Mouse (Mus musculus) G1E (cell line): Measurements from ENCODE around the gene Krtap8-1. TPM values are rescaled to one million over a fixed set of nuclear protein-coding genes. Genes with fewer than 3 reads are reported as not detected.

Source experiments
- ATAC-seq: 2 replicates; pipeline ENCODE4 v1.8.0; 2016; ENCODE audit warnings: mild to moderate bottlenecking; ENCODE audit not compliant: insufficient number of reproducible peaks, poor library complexity, low FRiP score, severe bottlenecking; ENCODE audit errors: extremely low read depth
- DNase-seq: peaks from one replicate; pipeline ENCODE4 v3.0.0; 2012; ENCODE audit warnings: low spot score
- H3K27me3 ChIP-seq: 2 replicates; pipeline ENCODE4 v1.6.1; 2012; ENCODE audit warnings: mild to moderate bottlenecking, low read length, inconsistent platforms; ENCODE audit not compliant: insufficient read depth
- H3K36me3 ChIP-seq: replicated peaks from 2 replicates; pipeline ENCODE3; 2012; ENCODE audit warnings: mild to moderate bottlenecking, inconsistent platforms
- H3K4me1 ChIP-seq: 2 replicates; pipeline ENCODE4 v1.6.1; 2012; ENCODE audit warnings: low read depth, low read length, inconsistent platforms, mixed read lengths; ENCODE audit not compliant: insufficient read depth
- H3K4me3 ChIP-seq: 2 replicates; pipeline ENCODE4 v1.5.1; 2012; ENCODE audit warnings: low read depth, mild to moderate bottlenecking, inconsistent platforms, low read length, moderate library complexity, mixed read lengths
- H3K9me3 ChIP-seq: replicated peaks from 2 replicates; pipeline ENCODE4 v1.6.1; 2012; ENCODE audit warnings: inconsistent platforms
- CTCF ChIP-seq: IDR thresholded peaks from 2 replicates; pipeline ENCODE4 v1.5.1; 2012; ENCODE audit warnings: low read depth, low read length, inconsistent platforms, mixed read lengths
- GATA1 ChIP-seq: IDR thresholded peaks from 2 replicates; pipeline ENCODE4 v1.6.1; 2012; ENCODE audit warnings: borderline replicate concordance, low read length, inconsistent platforms, mixed read lengths
- GATA2 ChIP-seq: IDR thresholded peaks from 2 replicates; pipeline ENCODE4 v1.6.1; 2012; ENCODE audit warnings: low read depth, low read length, inconsistent platforms, borderline replicate concordance
- POLR2AphosphoS5 ChIP-seq: IDR thresholded peaks from 2 replicates; pipeline ENCODE4 v1.6.1; 2012; ENCODE audit warnings: low read depth, low read length, inconsistent platforms; ENCODE audit not compliant: insufficient replicate concordance
- TAL1 ChIP-seq: conservative IDR thresholded peaks from 2 replicates; pipeline ENCODE4 v1.6.1; 2012; ENCODE audit warnings: low read depth, low read length, inconsistent platforms, mixed read lengths
- polyA plus RNA-seq: library from polyadenylated mRNA; stranded (reverse); fragments of >175 nt; gene quantifications from 2 replicates; pipeline ENCODE4 v1.2.3, GENCODE M21; 2012
- total RNA-seq, 2 experiments: library from RNA; stranded (forward) in 1 of 2; stranded (reverse) in 1 of 2; fragments of 200-1000 nt in 1 of 2; fragments of >200 nt in 1 of 2; fragmentation: Nextera tagmentation in 1 of 2; gene quantifications; 2 replicates each; pipeline ENCODE4 v1.2.3; 2014 to 2017

Gene Krtap8-1
- total RNA-seq (2014; fragmentation: Nextera tagmentation), result not detected in 2 replicates
- total RNA-seq (2017), result not detected in 2 replicates
- 0.10 TPM in 1 of 2 replicates, not detected in the other for polyA plus RNA-seq

DNA sequence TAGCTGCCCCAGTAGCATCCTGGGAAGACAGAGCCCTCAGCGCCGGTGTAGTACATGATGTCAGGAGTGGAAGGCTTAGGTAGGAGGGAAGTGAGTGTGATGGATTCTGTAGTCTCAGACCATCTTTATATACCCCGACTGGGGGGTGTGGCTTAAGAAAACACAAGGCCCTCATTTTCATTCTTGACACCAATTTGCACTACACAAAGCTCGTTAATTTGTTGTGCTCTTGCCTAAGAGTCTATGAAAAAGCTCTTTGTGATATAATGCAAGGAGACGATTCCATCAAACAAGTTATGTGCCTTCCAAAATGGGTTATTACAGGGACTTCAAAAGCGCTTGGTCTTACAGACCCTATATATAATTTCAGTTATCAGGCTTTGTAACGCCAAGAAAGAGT lies at the start of gene Krtap8-1:
Krtap8-1 (minus strand) TSS at position 101 of the 400 bp plus-strand sequence.
- Histone ChIP-seq H3K27me3 (no peaks in the 10 kb centered on the region), H3K9me3 (peaks cover 12% of the 10 kb centered on the region)
- ATAC-seq, result no peak

DNA sequence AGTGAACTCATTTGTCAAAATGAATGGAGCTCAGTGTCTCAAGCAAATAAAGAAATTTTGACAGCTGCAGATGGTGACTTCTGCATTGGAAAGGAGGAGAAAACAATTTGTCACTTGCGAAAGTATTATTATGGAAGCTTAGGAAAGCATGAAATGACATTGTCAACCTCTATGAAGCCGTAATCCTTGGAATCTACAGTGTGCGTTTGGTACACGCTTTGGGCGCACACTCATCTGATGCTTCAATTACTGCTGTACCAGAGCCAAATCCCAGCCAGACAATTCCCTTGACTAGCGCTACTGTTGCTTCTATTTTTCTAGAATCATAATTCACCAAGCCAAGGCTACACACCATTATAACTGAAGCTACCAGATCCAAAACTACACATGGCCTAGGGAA lies 49.6 kb upstream of the Krtap8-1 start:
- Histone ChIP-seq H3K4me3 (no peak overlapping the region), H3K27me3 (no peaks in the 10 kb centered on the region), H3K9me3 (peaks cover 16% of the 10 kb centered on the region), H3K36me3 (no peaks in the 10 kb centered on the region), H3K4me1 (no peaks in the 10 kb centered on the region)
- ATAC-seq (no peak), DNase-seq (no peak)
- TF ChIP-seq CTCF, result no peak
- no peak for TF ChIP-seq POLR2AphosphoS5
- TF ChIP-seq GATA2, result no peak
- no peak for TF ChIP-seq TAL1
- TF ChIP-seq GATA1, result no peak

More for the DNA sequence above, at the start of gene Krtap8-1:
- no peaks in the 10 kb centered on the region for H3K36me3 ChIP-seq
- no peak for TF ChIP-seq GATA1
- no peak for TF ChIP-seq POLR2AphosphoS5
- no peak for TF ChIP-seq TAL1
- TF ChIP-seq GATA2, result no peak
- no peak for TF ChIP-seq CTCF
- no peaks in the 10 kb centered on the region for H3K4me1 ChIP-seq
- no peak within 1 kb of the TSS for H3K4me3 ChIP-seq
- DNase-seq, result no peak

DNA sequence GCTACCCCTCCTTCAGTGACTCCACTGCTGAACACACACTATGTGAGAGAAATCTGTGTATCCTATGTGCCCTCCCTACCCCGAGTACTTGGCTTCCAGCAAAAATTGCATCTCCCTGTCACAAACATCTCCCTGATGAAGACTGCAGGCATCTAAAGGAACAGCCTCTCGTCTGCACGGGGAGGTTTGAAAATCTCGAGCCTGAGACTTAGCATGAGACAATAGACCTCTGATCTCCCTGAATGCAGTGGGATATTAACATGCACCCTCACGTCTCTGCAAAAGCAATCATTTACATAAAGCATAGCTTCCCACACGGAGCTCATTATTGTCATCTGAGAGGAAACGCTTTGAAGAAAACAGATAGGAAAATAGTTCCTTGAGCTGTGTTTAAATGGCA lies 42.8 kb upstream of the Krtap8-1 start:
- Histone ChIP-seq H3K9me3 (peaks cover 37% of the 10 kb centered on the region), H3K27me3 (no peaks in the 10 kb centered on the region), H3K4me3 (no peak overlapping the region), H3K36me3 (no peaks in the 10 kb centered on the region), H3K4me1 (no peaks in the 10 kb centered on the region)
- DNase-seq (no peak), ATAC-seq (no peak)
- TF ChIP-seq GATA1 (no peak), POLR2AphosphoS5 (no peak), GATA2 (no peak), CTCF (no peak), TAL1 (no peak)

- Histone ChIP-seq H3K9me3 (peaks cover 37% of the 10 kb centered on the region), H3K4me1 (no peaks in the 10 kb centered on the region), H3K4me3 (no peak overlapping the region), H3K27me3 (no peaks in the 10 kb centered on the region), H3K36me3 (no peaks in the 10 kb centered on the region)
- TF ChIP-seq CTCF (no peak), GATA1 (no peak), TAL1 (no peak), POLR2AphosphoS5 (no peak), GATA2 (no peak)
- DNase-seq (no peak), ATAC-seq (no peak)
Measured at GRCm38 (mm10) chr16:89529846-89530245, 42.1 kb upstream of the Krtap8-1 start.

DNA sequence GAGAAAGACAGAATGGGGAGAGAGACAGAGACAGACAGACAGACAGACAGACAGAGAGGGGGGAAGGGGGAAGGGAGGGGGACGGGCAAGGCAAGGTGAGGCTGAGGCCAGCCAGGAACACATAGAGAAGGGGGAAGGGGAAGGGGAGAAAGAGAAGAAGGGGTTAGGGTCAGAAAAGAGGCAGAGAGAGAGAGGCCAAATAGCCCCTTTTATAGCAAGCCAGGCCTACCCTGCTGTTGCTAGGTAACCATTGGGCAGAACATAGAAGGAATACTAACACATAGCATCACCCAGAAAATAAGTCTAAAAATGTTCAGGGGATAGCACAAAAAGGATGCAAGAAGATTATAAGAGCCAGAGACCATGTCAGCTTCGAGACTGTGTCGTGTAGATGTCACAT lies 40.6 kb upstream of the Krtap8-1 start:
- TF ChIP-seq GATA1, result no peak
- TF ChIP-seq CTCF, result no peak
- no peak for TF ChIP-seq POLR2AphosphoS5
- TF ChIP-seq TAL1, result no peak
- TF ChIP-seq GATA2, result no peak
- H3K27me3 ChIP-seq, result no peaks in the 10 kb centered on the region
- H3K9me3 ChIP-seq, result peaks cover 45% of the 10 kb centered on the region
- no peak for DNase-seq
- H3K4me3 ChIP-seq, result no peak overlapping the region
- no peak for ATAC-seq
- H3K4me1 ChIP-seq, result no peaks in the 10 kb centered on the region
- no peaks in the 10 kb centered on the region for H3K36me3 ChIP-seq

GRCm38 (mm10) chr16:89520996-89521395 lies 33.2 kb upstream of the Krtap8-1 start:
- no peak for DNase-seq
- Histone ChIP-seq H3K27me3 (no peaks in the 10 kb centered on the region), H3K9me3 (peaks cover 37% of the 10 kb centered on the region), H3K4me3 (no peak overlapping the region), H3K36me3 (no peaks in the 10 kb centered on the region), H3K4me1 (no peaks in the 10 kb centered on the region)
- no peak for TF ChIP-seq TAL1
- TF ChIP-seq GATA2, result no peak
- no peak for TF ChIP-seq CTCF
- no peak for TF ChIP-seq POLR2AphosphoS5
- TF ChIP-seq GATA1, result no peak
- no peak for ATAC-seq
